Mouse (Mus musculus) liver, embryonic 16.5 days (tissue): Measurements from ENCODE around the gene Lrp6. TPM values are rescaled to one million over a fixed set of nuclear protein-coding genes. Genes with fewer than 3 reads are reported as not detected.

Experiments
- ATAC-seq: fragments of 200-750 bp; cut with Nextera tagmentation; 2 replicates; pipeline ENCODE4 v1.8.0; 2017; ENCODE audit warnings: low read depth, mild to moderate bottlenecking, moderate number of reproducible peaks, moderate library complexity
- H3K27ac ChIP-seq: fragments of 300-500 bp; sonication (generic); 2 replicates; pipeline ENCODE4 v1.5.1; 2014; ENCODE audit warnings: mild to moderate bottlenecking, low read length
- H3K27me3 ChIP-seq: fragments of 300-500 bp; sonication (generic); 2 replicates; pipeline ENCODE4 v1.6.1; 2014; ENCODE audit warnings: low read depth, low read length, mixed read lengths; ENCODE audit not compliant: control insufficient read depth, insufficient read depth
- H3K36me3 ChIP-seq: fragments of 300-500 bp; sonication (generic); 2 replicates; pipeline ENCODE4 v1.6.1; 2014; ENCODE audit warnings: mild to moderate bottlenecking; ENCODE audit not compliant: control insufficient read depth, insufficient read depth
- H3K4me1 ChIP-seq: fragments of 300-500 bp; sonication (generic); 2 replicates; pipeline ENCODE4 v1.6.1; 2014; ENCODE audit warnings: low read depth, low read length, mixed read lengths; ENCODE audit not compliant: control insufficient read depth
- H3K4me2 ChIP-seq: fragments of 300-500 bp; sonication (generic); 2 replicates; pipeline ENCODE4 v1.6.1; 2014; ENCODE audit warnings: low read depth, low read length, mixed read lengths
- H3K4me3 ChIP-seq: fragments of 300-500 bp; sonication (generic); 2 replicates; pipeline ENCODE4 v1.5.1; 2014; ENCODE audit warnings: low read depth, mild to moderate bottlenecking, low read length
- H3K9ac ChIP-seq: fragments of 300-500 bp; sonication (generic); 2 replicates; pipeline ENCODE4 v1.6.1; 2014; ENCODE audit warnings: low read depth, low read length
- H3K9me3 ChIP-seq: fragments of 300-500 bp; sonication (generic); replicated peaks from 2 replicates; pipeline ENCODE4 v1.6.1; 2016; ENCODE audit warnings: low read length; ENCODE audit not compliant: control insufficient read depth
- WGBS: fragments of 180-500 bp; shearing (Covaris S2); extraction: QIAGEN DNeasy Blood & Tissue Kit; methylation state at CpG from one replicate; pipeline ENCODE4 v1.1.7; 2014; ENCODE audit not compliant: insufficient replicate concordance; 5-methylcytosine and 5-hydroxymethylcytosine counted together
- polyA plus RNA-seq: library from polyadenylated mRNA; unstranded; fragments of >200 nt; fragmentation: Nextera tagmentation; extraction: Ambion mirVana; gene quantifications from 2 replicates; pipeline ENCODE4 v1.2.1, GENCODE M21; 2015

Lrp6 gene
- polyA plus RNA-seq, 1 experiment from 2014 or later = 7.8 TPM

DNA sequence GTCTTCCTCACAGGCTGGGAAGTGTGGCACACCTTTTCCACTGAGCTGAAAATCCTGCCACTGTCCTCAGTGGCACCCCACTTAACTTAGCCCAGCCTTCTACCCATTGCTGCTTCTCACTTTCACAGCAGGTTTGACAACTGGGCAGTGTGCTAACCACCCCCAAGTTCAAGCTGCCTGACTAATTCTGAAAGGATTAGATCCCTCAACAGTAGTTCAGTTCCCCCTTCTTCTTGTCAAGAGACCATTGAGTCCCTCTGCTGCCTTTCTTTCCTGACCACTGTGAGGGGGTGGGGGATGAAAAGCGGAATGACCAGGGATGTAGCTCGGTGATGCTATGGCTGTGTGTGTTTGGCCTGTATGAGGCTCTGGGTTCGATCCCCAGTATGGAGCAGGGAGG, 133.5 kb downstream of the Lrp6 start:
- H3K4me1 ChIP-seq = no peaks in the 10 kb centered on the region
- no peak overlapping the region for H3K4me3 ChIP-seq
- no peaks in the 10 kb centered on the region for H3K9me3 ChIP-seq
- H3K27ac ChIP-seq = no peak overlapping the region
- H3K27me3 ChIP-seq = no peaks in the 10 kb centered on the region
- H3K36me3 ChIP-seq = no peaks in the 10 kb centered on the region
- no peak; the same call in 1 of the 2 replicates for ATAC-seq
- no peak overlapping the region for H3K9ac ChIP-seq
- no peak overlapping the region for H3K4me2 ChIP-seq
- 76% methylated on average over 3 of the region's 3 CpGs for WGBS

DNA sequence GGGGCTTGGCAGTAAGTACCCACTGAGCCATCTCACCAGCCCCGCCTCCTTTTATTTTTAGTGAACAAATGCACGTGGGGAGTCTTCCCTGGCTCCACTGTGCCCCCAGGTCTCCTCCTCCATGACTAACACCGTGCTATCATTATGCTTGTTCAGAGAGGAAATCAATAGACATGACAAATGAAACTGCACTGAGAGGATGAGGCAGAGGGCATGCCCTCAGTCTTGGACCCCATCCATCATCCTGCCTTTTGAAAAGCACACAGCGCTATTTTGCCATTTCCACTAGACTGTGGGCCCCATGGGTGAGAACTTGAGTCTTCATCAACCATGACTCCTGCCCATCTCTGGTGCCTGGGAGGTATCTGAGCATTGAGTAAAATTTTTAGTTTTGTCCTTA, 135.2 kb downstream of the Lrp6 start:
- Histone ChIP-seq H3K36me3 (no peaks in the 10 kb centered on the region), H3K9ac (no peak overlapping the region), H3K4me2 (no peak overlapping the region), H3K27ac (no peak overlapping the region), H3K4me1 (no peaks in the 10 kb centered on the region), H3K9me3 (no peaks in the 10 kb centered on the region), H3K4me3 (no peak overlapping the region), H3K27me3 (no peaks in the 10 kb centered on the region)
- 49% methylated on average over 4 of the region's 4 CpGs for WGBS
- ATAC-seq = no peak

DNA sequence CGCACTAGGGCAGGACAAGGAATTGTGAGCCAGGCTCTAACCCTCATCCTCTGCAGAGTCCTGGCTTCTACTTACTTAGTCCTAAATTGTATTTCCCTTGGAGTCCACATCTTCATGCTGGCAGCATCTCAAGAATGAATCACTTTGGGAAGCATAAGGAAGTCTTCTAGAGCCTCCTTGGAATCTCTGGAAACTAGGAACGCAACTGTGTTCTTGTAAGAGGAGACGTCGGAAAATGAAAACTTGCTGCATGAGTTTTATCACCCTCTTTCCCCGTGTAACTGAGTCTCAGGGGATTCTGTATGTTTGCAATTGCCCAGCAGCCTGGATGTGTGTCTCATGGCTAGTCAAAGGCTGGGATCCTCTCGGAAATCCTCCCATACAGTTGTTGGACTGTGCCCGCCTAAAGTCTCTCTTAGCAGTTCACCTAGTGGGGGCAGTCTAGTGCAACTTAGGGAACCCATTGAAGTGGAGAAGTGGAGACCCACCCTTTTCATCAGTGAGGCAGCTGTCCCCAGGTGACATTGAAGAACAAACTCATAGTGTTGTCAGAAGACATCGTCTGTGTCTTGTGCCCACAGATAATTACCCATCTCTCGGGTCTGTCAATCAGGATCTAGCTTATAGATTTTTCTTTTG, 136.5 kb downstream of the Lrp6 start:
- H3K4me2 ChIP-seq = no peak overlapping the region
- H3K36me3 ChIP-seq = no peaks in the 10 kb centered on the region
- H3K4me1 ChIP-seq = no peaks in the 10 kb centered on the region
- no peak overlapping the region for H3K27ac ChIP-seq
- no peak for ATAC-seq
- no peaks in the 10 kb centered on the region for H3K27me3 ChIP-seq
- 60% methylated on average over 9 of the region's 9 CpGs for WGBS
- no peak overlapping the region for H3K4me3 ChIP-seq
- no peak overlapping the region for H3K9ac ChIP-seq
- no peaks in the 10 kb centered on the region for H3K9me3 ChIP-seq

DNA sequence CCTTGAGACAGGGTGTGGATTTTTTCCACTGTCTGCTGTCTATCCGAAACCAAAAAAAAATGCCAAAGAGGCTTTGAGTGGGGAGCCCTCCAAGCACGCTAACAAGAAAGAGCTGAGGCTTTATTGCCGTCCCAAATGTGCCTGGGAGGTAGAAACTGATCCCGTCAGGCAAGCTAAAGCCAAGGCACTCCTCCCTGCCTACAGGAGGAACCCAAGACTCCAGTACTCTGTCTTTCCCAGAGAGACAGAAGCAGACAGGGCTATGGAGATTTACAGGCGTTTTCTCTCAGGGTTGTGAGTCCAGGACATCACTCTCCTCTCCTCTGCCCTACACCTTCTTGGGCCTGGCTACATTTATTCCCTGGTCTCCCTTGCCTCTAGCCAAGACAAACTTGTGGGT, 138.3 kb downstream of the Lrp6 start:
- WGBS = 70% methylated on average over 5 of the region's 5 CpGs
- Histone ChIP-seq H3K9me3 (no peaks in the 10 kb centered on the region), H3K9ac (no peak overlapping the region), H3K4me3 (no peak overlapping the region), H3K4me1 (no peaks in the 10 kb centered on the region), H3K36me3 (no peaks in the 10 kb centered on the region), H3K27ac (no peak overlapping the region), H3K27me3 (no peaks in the 10 kb centered on the region), H3K4me2 (no peak overlapping the region)
- ATAC-seq = no peak

DNA sequence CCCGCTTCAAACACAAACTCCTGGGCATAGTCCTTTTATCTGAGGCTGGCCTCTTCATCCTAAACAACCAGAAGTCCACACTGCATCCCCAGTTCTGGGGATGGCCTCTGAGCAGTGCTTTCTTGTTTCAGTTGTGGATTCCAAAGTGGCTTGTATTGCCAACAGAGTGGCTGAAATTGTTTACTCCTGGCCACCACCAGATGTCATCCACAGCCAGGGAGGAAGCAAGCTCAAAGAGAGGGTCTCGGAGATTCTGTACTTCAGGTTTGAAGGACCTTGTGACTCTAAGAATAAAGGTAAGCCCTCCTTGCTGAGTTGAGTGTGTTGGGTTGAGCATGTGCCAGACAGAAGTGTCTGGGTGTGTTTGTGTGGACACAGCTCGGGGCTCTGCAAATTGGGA, 139.6 kb downstream of the Lrp6 start:
- Histone ChIP-seq H3K9me3 (no peaks in the 10 kb centered on the region), H3K27ac (no peak overlapping the region), H3K4me1 (no peaks in the 10 kb centered on the region), H3K4me2 (no peak overlapping the region), H3K9ac (no peak overlapping the region), H3K4me3 (no peak overlapping the region), H3K36me3 (no peaks in the 10 kb centered on the region), H3K27me3 (no peaks in the 10 kb centered on the region)
- ATAC-seq = no peak
- WGBS = 69% methylated on average over 3 of the region's 3 CpGs

DNA sequence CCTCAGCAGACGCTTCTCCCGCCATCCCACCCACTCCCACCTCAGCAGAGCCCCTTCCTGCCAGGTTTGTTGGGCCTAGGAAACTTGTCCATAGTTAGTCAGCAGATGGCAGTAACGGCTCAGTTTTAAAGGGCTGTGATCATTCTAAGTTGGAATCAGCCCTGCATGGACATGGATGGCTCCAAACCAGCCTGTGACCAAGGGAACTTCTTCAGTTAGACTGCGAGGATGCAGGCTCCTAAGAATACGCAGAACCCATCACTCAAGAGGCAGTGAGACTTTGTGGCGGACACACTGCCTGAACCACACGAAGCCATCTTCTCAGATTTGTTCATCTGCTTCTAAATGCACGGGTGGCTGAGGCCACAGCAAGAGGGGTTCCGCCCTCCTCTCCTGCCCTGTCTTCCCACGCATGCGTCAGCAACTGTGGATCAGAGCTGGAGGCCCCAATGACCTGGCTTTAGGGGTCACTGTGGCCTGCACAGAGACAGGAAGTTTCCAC, 141.5 kb downstream of the Lrp6 start:
- Histone ChIP-seq H3K4me1 (no peaks in the 10 kb centered on the region), H3K9me3 (no peaks in the 10 kb centered on the region), H3K27me3 (no peaks in the 10 kb centered on the region), H3K9ac (no peak overlapping the region), H3K4me3 (no peak overlapping the region), H3K27ac (no peak overlapping the region; the same call in 1 of the 2 replicates), H3K36me3 (no peaks in the 10 kb centered on the region), H3K4me2 (no peak overlapping the region)
- WGBS = 23% methylated on average over 11 of the region's 11 CpGs
- ATAC-seq = peak; percentile 67

DNA sequence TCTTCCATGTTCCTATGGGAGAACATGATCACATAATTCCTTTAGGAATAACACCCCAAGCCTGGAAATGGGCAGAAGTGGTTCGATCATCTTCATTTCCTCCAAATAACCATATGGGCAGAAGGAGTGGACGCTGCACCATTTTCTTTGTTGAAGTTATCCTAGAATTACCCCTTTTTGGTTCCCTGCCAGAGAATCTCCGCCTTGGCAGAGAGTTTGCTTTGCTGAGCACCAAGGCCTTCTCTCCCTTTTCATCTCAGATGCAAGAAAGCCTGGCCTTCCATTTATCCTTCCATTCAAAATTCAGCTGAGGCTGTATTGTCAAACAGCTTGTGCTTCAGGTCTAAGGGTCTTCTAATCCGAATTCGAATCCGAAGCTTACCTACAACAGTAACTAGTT, 144.8 kb downstream of the Lrp6 start:
- Histone ChIP-seq H3K9ac (no peak overlapping the region), H3K9me3 (no peaks in the 10 kb centered on the region), H3K27ac (no peak overlapping the region), H3K4me2 (no peak overlapping the region), H3K4me3 (no peak overlapping the region), H3K27me3 (no peaks in the 10 kb centered on the region), H3K36me3 (no peaks in the 10 kb centered on the region), H3K4me1 (no peaks in the 10 kb centered on the region)
- no peak for ATAC-seq
- 70% methylated on average over 6 of the region's 6 CpGs for WGBS

DNA sequence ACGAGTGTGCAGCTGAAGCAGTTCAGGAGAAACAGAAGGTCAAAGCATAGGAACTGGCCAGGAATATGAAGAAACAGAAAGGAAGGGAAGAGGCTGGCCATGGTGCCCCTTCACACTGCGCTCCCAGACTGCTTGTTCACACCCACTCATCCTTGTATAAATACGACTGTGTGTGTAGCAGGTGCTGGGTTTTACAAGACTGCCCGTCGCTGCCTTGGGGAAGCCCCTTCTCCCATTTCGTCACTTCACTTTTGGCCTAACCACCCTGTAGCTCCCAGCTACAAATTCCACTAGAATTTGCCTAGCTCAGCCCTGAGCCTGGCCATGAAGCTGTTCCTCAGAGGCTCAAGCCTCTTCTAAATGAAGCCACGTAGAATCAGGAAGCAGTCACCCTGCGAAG, 146.4 kb downstream of the Lrp6 start:
- WGBS = 55% methylated on average over 8 of the region's 8 CpGs
- no peaks in the 10 kb centered on the region for H3K9me3 ChIP-seq
- no peaks in the 10 kb centered on the region for H3K27me3 ChIP-seq
- no peaks in the 10 kb centered on the region for H3K36me3 ChIP-seq
- no peaks in the 10 kb centered on the region for H3K4me1 ChIP-seq
- ATAC-seq = no peak
- H3K4me3 ChIP-seq = no peak overlapping the region
- H3K4me2 ChIP-seq = no peak overlapping the region
- no peak overlapping the region for H3K9ac ChIP-seq
- no peak overlapping the region for H3K27ac ChIP-seq

DNA sequence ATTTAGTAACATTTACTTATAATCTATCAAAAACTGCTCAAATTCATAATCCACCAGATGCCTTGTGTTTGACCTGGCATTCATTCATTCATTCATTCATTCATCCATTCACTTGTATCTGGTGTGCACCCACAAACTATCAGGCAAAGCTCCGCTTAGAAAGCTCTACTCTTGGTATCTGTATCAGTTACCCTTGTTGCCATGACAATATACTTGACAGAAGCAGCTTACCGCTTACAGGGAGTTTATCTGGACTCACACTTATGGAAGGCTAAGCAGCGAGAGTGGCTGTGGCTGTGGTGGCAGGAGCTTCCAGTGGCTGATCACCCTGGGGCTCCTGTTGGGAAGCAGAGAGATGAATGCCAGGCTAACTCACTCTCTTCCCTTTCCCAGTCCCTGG, 148.9 kb downstream of the Lrp6 start:
- H3K36me3 ChIP-seq = no peaks in the 10 kb centered on the region
- ATAC-seq = no peak
- H3K27ac ChIP-seq = no peak overlapping the region
- no peaks in the 10 kb centered on the region for H3K4me1 ChIP-seq
- no peaks in the 10 kb centered on the region for H3K27me3 ChIP-seq
- no peaks in the 10 kb centered on the region for H3K9me3 ChIP-seq
- no peak overlapping the region for H3K4me3 ChIP-seq
- no peak overlapping the region for H3K9ac ChIP-seq
- no peak overlapping the region for H3K4me2 ChIP-seq
- 29% methylated on average over 3 of the region's 3 CpGs for WGBS
